Comparison of ENCODE assay signal across 10 mouse cellular contexts in genomic region chr7:141612791-141613190, GRCm38 (mm10). TPM values are rescaled to one million over a fixed set of nuclear protein-coding genes. Genes with fewer than 3 reads are reported as not detected.
DNase-seq lines count a peak whose midpoint lies in the region; ATAC-seq and TF ChIP-seq lines count a peak whose summit lies in the region.
"Had no signal": no experiment of that assay in that cellular context is flagged by ENCODE, and none has a peak within 500 bp of the region (broad histone marks: within the 10 kb centered on the region; RNA-seq: fewer than 3 reads in every experiment).

No protein-coding gene starts in this region.

- WGBS in heart, embryonic 11.5 days (ENCODE audit: insufficient replicate concordance) = 38% methylated on average over 13 of the region's 13 CpGs
- WGBS in intestine, embryonic 16.5 days = 56% methylated on average over 13 of the region's 13 CpGs
- 77% methylated on average over 13 of the region's 13 CpGs for WGBS in forebrain, postnatal 0 days

- TF ChIP-seq CTCF in forebrain, postnatal 0 days (IDR thresholded peaks at IDR 0.05; ENCODE audit: low read depth) = no peak

- no peak overlapping the region for H3K9ac ChIP-seq in heart, embryonic 11.5 days (ENCODE audit: low read depth, low read length)
- 0 out of 2 replicates have a peak overlapping the region, but pooled peaks have one; percentile 0 for H3K9ac ChIP-seq in intestine, embryonic 16.5 days (ENCODE audit: low read depth, low read length)
- H3K9ac ChIP-seq in forebrain, postnatal 0 days = no peak overlapping the region
- H3K9ac ChIP-seq: embryonic facial prominence, embryonic 13.5 days; liver, embryonic 14.5 days had no signal

- H3K4me3 ChIP-seq in heart, embryonic 11.5 days (ENCODE audit: low read depth, low read length) = no peak overlapping the region
- H3K4me3 ChIP-seq in intestine, embryonic 16.5 days (ENCODE audit: low read length) = no peak overlapping the region
- H3K4me3 ChIP-seq in forebrain, postnatal 0 days (ENCODE audit: low read depth, low read length) = no peak overlapping the region
- H3K4me3 ChIP-seq: embryonic facial prominence, embryonic 13.5 days had no signal

- H3K27me3 ChIP-seq in heart, embryonic 11.5 days (ENCODE audit: control insufficient read depth, insufficient read depth, low read length) = no peaks in the 10 kb centered on the region
- H3K27me3 ChIP-seq in intestine, embryonic 16.5 days (replicated peaks; ENCODE audit: control insufficient read depth, insufficient read depth, low read length) = no peaks in the 10 kb centered on the region
- no peaks in the 10 kb centered on the region for H3K27me3 ChIP-seq in forebrain, postnatal 0 days (ENCODE audit: insufficient read depth, low read length)
- H3K27me3 ChIP-seq: embryonic facial prominence, embryonic 13.5 days had no signal

- DNase-seq in heart, adult 11 months = peak; percentile 97
- DNase-seq in cerebellum, postnatal 14 days = peak; percentile 75 to 79
- DNase-seq in lung, postnatal 10 days = peak; percentile 86
- DNase-seq in forebrain, postnatal 0 days = no peak
- no peak for DNase-seq in frontal cortex, adult 2 months (ENCODE audit: extremely low spot score in 1 of 2, low spot score in 1 of 2)

- H3K9me3 ChIP-seq in heart, embryonic 11.5 days (replicated peaks; ENCODE audit: control insufficient read depth, low read length) = no peaks in the 10 kb centered on the region
- H3K9me3 ChIP-seq in intestine, embryonic 16.5 days (ENCODE audit: control insufficient read depth, low read length) = no peaks in the 10 kb centered on the region
- no peaks in the 10 kb centered on the region for H3K9me3 ChIP-seq in forebrain, postnatal 0 days (ENCODE audit: low read length)
- H3K9me3 ChIP-seq: embryonic facial prominence, embryonic 13.5 days had no signal

- no peak for ATAC-seq in heart, embryonic 11.5 days (replicated peaks; ENCODE audit: insufficient number of reproducible peaks, low FRiP score, low TSS enrichment)
- no peak for ATAC-seq in intestine, embryonic 16.5 days
- ATAC-seq in forebrain, postnatal 0 days = no peak
- no peak for ATAC-seq in monocyte, adult 5-6 weeks (replicated peaks; ENCODE audit: insufficient number of reproducible peaks, low FRiP score, low TSS enrichment, poor library complexity, severe bottlenecking)

- H3K4me1 ChIP-seq in heart, embryonic 11.5 days (ENCODE audit: control insufficient read depth, insufficient read depth, low read length) = peaks cover 11% of the 10 kb centered on the region
- peaks cover 43% of the 10 kb centered on the region for H3K4me1 ChIP-seq in intestine, embryonic 16.5 days (ENCODE audit: control insufficient read depth, insufficient read depth, low read length)
- no peaks in the 10 kb centered on the region for H3K4me1 ChIP-seq in forebrain, postnatal 0 days (ENCODE audit: insufficient read depth)
- H3K4me1 ChIP-seq: embryonic facial prominence, embryonic 13.5 days had no signal

- no peak overlapping the region for H3K4me2 ChIP-seq in heart, embryonic 11.5 days
- H3K4me2 ChIP-seq in intestine, embryonic 16.5 days (ENCODE audit: low read depth, low read length) = no peak overlapping the region
- no peak overlapping the region for H3K4me2 ChIP-seq in forebrain, postnatal 0 days (ENCODE audit: low read depth)
- H3K4me2 ChIP-seq: embryonic facial prominence, embryonic 13.5 days had no signal

- H3K36me3 ChIP-seq in heart, embryonic 11.5 days (ENCODE audit: control insufficient read depth, insufficient read depth, low read length) = peaks cover 11% of the 10 kb centered on the region
- H3K36me3 ChIP-seq in intestine, embryonic 16.5 days (ENCODE audit: control insufficient read depth, insufficient read depth, low read length) = peaks cover 23% of the 10 kb centered on the region
- peaks cover 66% of the 10 kb centered on the region for H3K36me3 ChIP-seq in forebrain, postnatal 0 days (ENCODE audit: insufficient read depth)

- no peak overlapping the region for H3K27ac ChIP-seq in heart, embryonic 11.5 days (ENCODE audit: low read depth, low read length)
- H3K27ac ChIP-seq in intestine, embryonic 16.5 days (ENCODE audit: low read length) = peak overlapping the region; percentile 63; the same call in 1 of the 2 replicates
- no peak overlapping the region for H3K27ac ChIP-seq in forebrain, postnatal 0 days (ENCODE audit: low read depth, low read length)
- H3K27ac ChIP-seq: embryonic facial prominence, embryonic 13.5 days; liver, embryonic 14.5 days had no signal

RNA-seq across cellular contexts. Expression of gene Muc6, which starts 42.3 kb away (rescaled TPM):
- 0.11 and 0.18 TPM in 2 replicates for polyA plus RNA-seq in heart, embryonic 11.5 days (2014; fragmentation: Nextera tagmentation; extraction: Ambion mirVana)
- polyA plus RNA-seq in intestine, embryonic 16.5 days (2015; fragmentation: Nextera tagmentation; extraction: Ambion mirVana) = 0.24 and 0.28 TPM in 2 replicates
- not detected in 2 replicates for total RNA-seq in forebrain, postnatal 0 days (2014; rRNA removed)
- 0.04 and 0.07 TPM in 2 replicates for polyA plus RNA-seq in forebrain, postnatal 0 days (2015; fragmentation: Nextera tagmentation; extraction: Ambion mirVana)
- total RNA-seq in monocyte, adult 5-6 weeks (2017) = 0.10 to 0.21 TPM in 2 of 3 replicates, not detected in the other
- 0.08 TPM in 2 replicates for polyA plus RNA-seq in frontal cortex, adult 2 months (2012; rRNA removed)

RNA-seq across cellular contexts. Expression of gene Ap2a2, which starts 50.8 kb away (rescaled TPM):
- 53.0 and 66.8 TPM in 2 replicates for polyA plus RNA-seq in heart, embryonic 11.5 days (2014; fragmentation: Nextera tagmentation; extraction: Ambion mirVana)
- 89.4 and 103 TPM in 2 replicates for polyA plus RNA-seq in intestine, embryonic 16.5 days (2015; fragmentation: Nextera tagmentation; extraction: Ambion mirVana)
- 154 and 187 TPM in 2 replicates for total RNA-seq in forebrain, postnatal 0 days (2014; rRNA removed)
- 91.5 and 112 TPM in 2 replicates for polyA plus RNA-seq in forebrain, postnatal 0 days (2015; fragmentation: Nextera tagmentation; extraction: Ambion mirVana)
- 39.0 to 52.7 TPM (median 48.6 TPM) in 3 replicates for total RNA-seq in monocyte, adult 5-6 weeks (2017)
- polyA plus RNA-seq in frontal cortex, adult 2 months (2012; rRNA removed) = 94.5 and 96.8 TPM in 2 replicates

Comparison
In these comparisons a context has a peak if more than half of its experiments do, and no peak if none do; other contexts are left out.
1. DNase-seq: peak in heart, adult 11 months (single experiment), cerebellum, postnatal 14 days (2 of 2) and lung, postnatal 10 days (single experiment); none in forebrain, postnatal 0 days (single experiment) and frontal cortex, adult 2 months (0 of 2).